Mouse (Mus musculus): Measurements from ENCODE around the gene Gpnmb. TPM values are rescaled to one million over a fixed set of nuclear protein-coding genes. Genes with fewer than 3 reads are reported as not detected.
A peak's percentile ranks its signal among the peaks of the same experiment; 100 is the strongest.

The Gpnmb gene
- polyA plus RNA-seq (2014; fragmentation: Nextera tagmentation; extraction: Ambion mirVana), result 0.31 and 0.45 TPM in 2 replicates

DNA sequence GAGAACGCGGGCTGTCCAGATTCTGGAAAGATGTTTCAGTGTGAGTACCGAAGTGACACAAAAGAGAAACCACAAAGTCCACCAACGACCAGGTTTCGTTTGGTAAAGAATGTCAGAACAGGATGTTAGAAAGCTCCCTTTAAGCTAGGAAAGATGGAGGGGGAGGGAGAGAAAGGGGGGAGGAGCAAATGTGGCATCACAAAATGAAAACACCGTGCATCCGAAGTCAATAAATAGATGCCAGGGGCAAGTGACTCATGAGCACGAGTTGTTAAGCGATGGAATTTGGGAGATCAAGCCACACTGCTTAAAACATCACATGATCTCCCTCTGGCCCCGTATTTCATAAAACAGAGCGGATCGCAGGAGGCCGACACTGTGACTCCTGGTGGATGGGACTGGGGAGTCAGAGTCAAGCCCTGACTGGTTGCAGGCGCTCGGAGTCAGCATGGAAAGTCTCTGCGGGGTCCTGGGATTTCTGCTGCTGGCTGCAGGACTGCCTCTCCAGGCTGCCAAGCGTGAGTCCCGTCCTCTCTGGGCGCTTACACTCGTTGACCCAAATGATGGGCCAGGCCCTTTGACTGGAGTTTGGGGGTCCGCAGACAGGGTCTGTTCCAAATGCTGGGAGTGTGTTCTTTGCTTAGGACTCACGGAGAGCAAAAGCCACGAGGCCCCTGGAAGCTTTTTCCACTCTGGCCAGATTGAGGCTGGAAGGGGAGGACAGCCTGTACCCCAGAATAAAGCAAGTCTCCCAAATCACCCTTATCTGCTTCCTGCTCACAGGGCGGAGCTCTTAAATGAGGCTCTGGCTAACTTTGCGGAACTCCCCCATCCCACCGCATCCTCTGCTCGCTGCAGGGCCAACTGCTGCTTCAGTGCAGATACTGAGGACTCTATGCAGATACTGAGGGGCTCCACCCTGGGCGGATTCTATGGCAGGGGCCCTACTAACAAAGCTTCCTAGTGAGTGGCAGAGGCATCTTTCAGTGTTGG is at the start of gene Gpnmb:
TSS of gene Gpnmb (plus strand) at position 272 of the 993 bp plus-strand sequence.
- H3K4me2 ChIP-seq (replicated peaks; ENCODE audit: low read depth, low read length), result peak within 1 kb of the TSS; percentile 30
- WGBS, result 35% methylated on average over 28 of the region's 28 CpGs
- ATAC-seq (ENCODE audit: insufficient number of reproducible peaks, insufficient read depth, low FRiP score, low read depth), result no peak
- H3K4me3 ChIP-seq (ENCODE audit: low read depth, low read length), result no peak within 1 kb of the TSS
- no peaks in the 10 kb centered on the region for H3K27me3 ChIP-seq (ENCODE audit: control insufficient read depth, insufficient read depth, low read length)
- no peaks in the 10 kb centered on the region for H3K9me3 ChIP-seq (ENCODE audit: control insufficient read depth, low read depth, low read length)
- no peaks in the 10 kb centered on the region for H3K4me1 ChIP-seq (ENCODE audit: control insufficient read depth, insufficient read depth, low read length)
- H3K9ac ChIP-seq (replicated peaks; ENCODE audit: low read depth, low read length), result no peak within 1 kb of the TSS
- H3K27ac ChIP-seq (ENCODE audit: low read length), result no peak within 1 kb of the TSS
- H3K36me3 ChIP-seq (ENCODE audit: control insufficient read depth, insufficient read depth, low read length), result no peaks in the 10 kb centered on the region

- Histone ChIP-seq H3K4me2 (replicated peaks; ENCODE audit: low read depth, low read length) (no peak overlapping the region), H3K4me1 (ENCODE audit: control insufficient read depth, insufficient read depth, low read length) (no peaks in the 10 kb centered on the region), H3K27me3 (ENCODE audit: control insufficient read depth, insufficient read depth, low read length) (no peaks in the 10 kb centered on the region), H3K4me3 (ENCODE audit: low read depth, low read length) (no peak overlapping the region), H3K27ac (ENCODE audit: low read length) (no peak overlapping the region), H3K9me3 (ENCODE audit: control insufficient read depth, low read depth, low read length) (no peaks in the 10 kb centered on the region), H3K9ac (replicated peaks; ENCODE audit: low read depth, low read length) (no peak overlapping the region), H3K36me3 (ENCODE audit: control insufficient read depth, insufficient read depth, low read length) (no peaks in the 10 kb centered on the region)
- 89% methylated on average over 5 of the region's 5 CpGs for WGBS
- ATAC-seq (ENCODE audit: insufficient number of reproducible peaks, insufficient read depth, low FRiP score, low read depth), result no peak
Observed at GRCm38 (mm10) chr6:48989971-48990370, 46.4 kb upstream of the Gpnmb start.

DNA sequence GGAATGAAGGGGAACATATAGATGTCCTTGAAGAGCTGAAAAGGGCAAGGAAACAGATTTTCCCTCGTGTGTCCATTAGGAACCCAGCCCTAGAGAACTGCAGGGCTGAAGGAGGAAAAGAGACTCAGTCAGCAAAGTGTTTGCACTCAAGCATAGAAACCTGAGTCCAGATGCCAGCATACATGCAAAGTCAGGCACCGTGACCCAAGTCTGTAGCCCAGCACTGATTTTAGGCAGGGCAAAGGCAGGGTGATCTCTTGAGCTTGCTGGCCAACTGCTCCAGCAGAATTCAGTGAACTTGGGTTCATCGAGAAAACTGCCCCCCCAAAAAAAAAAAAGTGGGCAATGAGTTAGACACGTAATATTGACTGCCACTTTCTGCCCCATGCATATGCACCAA is 44.4 kb upstream of the Gpnmb start:
- Histone ChIP-seq H3K4me1 (ENCODE audit: control insufficient read depth, insufficient read depth, low read length) (no peaks in the 10 kb centered on the region), H3K9me3 (ENCODE audit: control insufficient read depth, low read depth, low read length) (no peaks in the 10 kb centered on the region), H3K4me3 (ENCODE audit: low read depth, low read length) (no peak overlapping the region), H3K4me2 (replicated peaks; ENCODE audit: low read depth, low read length) (no peak overlapping the region), H3K36me3 (ENCODE audit: control insufficient read depth, insufficient read depth, low read length) (no peaks in the 10 kb centered on the region), H3K9ac (replicated peaks; ENCODE audit: low read depth, low read length) (no peak overlapping the region), H3K27me3 (ENCODE audit: control insufficient read depth, insufficient read depth, low read length) (no peaks in the 10 kb centered on the region), H3K27ac (ENCODE audit: low read length) (no peak overlapping the region)
- ATAC-seq (ENCODE audit: insufficient number of reproducible peaks, insufficient read depth, low FRiP score, low read depth), result no peak
- 82% methylated on average over 4 of the region's 4 CpGs for WGBS

- 50% methylated on average over 6 of the region's 6 CpGs for WGBS
- Histone ChIP-seq H3K4me3 (ENCODE audit: low read depth, low read length) (no peak overlapping the region), H3K9me3 (ENCODE audit: control insufficient read depth, low read depth, low read length) (no peaks in the 10 kb centered on the region), H3K4me2 (replicated peaks; ENCODE audit: low read depth, low read length) (no peak overlapping the region), H3K27me3 (ENCODE audit: control insufficient read depth, insufficient read depth, low read length) (no peaks in the 10 kb centered on the region), H3K27ac (ENCODE audit: low read length) (no peak overlapping the region), H3K9ac (replicated peaks; ENCODE audit: low read depth, low read length) (no peak overlapping the region), H3K4me1 (ENCODE audit: control insufficient read depth, insufficient read depth, low read length) (no peaks in the 10 kb centered on the region), H3K36me3 (ENCODE audit: control insufficient read depth, insufficient read depth, low read length) (no peaks in the 10 kb centered on the region)
- ATAC-seq (ENCODE audit: insufficient number of reproducible peaks, insufficient read depth, low FRiP score, low read depth), result no peak
Observed at GRCm38 (mm10) chr6:48998186-48998585, 38.2 kb upstream of the Gpnmb start.

DNA sequence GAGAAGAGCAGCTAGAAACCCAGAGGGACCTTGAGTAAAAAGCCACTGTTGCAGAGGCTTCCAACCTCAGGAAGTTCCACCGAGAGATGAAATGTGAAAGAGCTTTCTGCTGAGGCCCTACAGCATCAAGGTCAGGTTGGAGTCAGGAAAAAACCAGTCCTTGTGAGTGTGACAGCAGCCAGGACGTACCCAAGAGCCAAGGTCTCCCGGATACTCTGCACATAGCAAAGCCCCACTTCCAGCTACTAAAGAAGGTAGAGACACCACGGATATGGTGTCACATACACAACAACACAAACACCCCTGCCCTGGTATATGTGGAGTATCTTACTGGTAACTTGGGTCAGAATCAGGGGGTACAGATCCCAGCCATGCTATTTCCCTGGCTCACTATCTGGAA is 37.5 kb upstream of the Gpnmb start:
- Histone ChIP-seq H3K27me3 (ENCODE audit: control insufficient read depth, insufficient read depth, low read length) (no peaks in the 10 kb centered on the region), H3K4me2 (replicated peaks; ENCODE audit: low read depth, low read length) (no peak overlapping the region), H3K9me3 (ENCODE audit: control insufficient read depth, low read depth, low read length) (no peaks in the 10 kb centered on the region), H3K9ac (replicated peaks; ENCODE audit: low read depth, low read length) (no peak overlapping the region), H3K27ac (ENCODE audit: low read length) (no peak overlapping the region), H3K36me3 (ENCODE audit: control insufficient read depth, insufficient read depth, low read length) (no peaks in the 10 kb centered on the region), H3K4me3 (ENCODE audit: low read depth, low read length) (no peak overlapping the region), H3K4me1 (ENCODE audit: control insufficient read depth, insufficient read depth, low read length) (no peaks in the 10 kb centered on the region)
- 82% methylated on average over 4 of the region's 4 CpGs for WGBS
- no peak for ATAC-seq (ENCODE audit: insufficient number of reproducible peaks, insufficient read depth, low FRiP score, low read depth)

DNA sequence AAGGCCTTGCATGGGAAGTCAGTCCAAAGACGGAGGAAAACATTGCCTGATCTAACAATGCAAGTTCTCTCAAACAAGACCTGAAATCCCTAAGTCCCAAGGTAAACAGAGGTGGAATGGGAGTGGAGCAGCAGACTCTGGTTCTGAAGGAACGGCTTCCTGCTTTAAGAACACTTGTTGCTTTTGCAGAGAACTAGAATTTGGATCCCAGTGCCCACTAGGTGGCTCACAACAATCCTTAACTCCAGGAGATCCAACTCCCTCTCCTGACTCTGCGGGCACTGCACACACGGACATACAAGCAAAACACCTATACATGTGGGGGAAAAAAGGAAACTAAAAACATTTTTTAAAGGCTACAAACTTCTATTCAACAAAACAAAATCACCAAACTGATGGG is 33.0 kb upstream of the Gpnmb start:
- 40% methylated on average over 4 of the region's 4 CpGs for WGBS
- no peak for ATAC-seq (ENCODE audit: insufficient number of reproducible peaks, insufficient read depth, low FRiP score, low read depth)
- Histone ChIP-seq H3K27ac (ENCODE audit: low read length) (no peak overlapping the region), H3K4me1 (ENCODE audit: control insufficient read depth, insufficient read depth, low read length) (peaks cover 2% of the 10 kb centered on the region; the same call in 1 of the 2 replicates), H3K4me3 (ENCODE audit: low read depth, low read length) (no peak overlapping the region), H3K9me3 (ENCODE audit: control insufficient read depth, low read depth, low read length) (no peaks in the 10 kb centered on the region), H3K36me3 (ENCODE audit: control insufficient read depth, insufficient read depth, low read length) (no peaks in the 10 kb centered on the region), H3K4me2 (replicated peaks; ENCODE audit: low read depth, low read length) (no peak overlapping the region), H3K27me3 (ENCODE audit: control insufficient read depth, insufficient read depth, low read length) (no peaks in the 10 kb centered on the region), H3K9ac (replicated peaks; ENCODE audit: low read depth, low read length) (no peak overlapping the region)

- no peak overlapping the region for H3K9ac ChIP-seq (replicated peaks; ENCODE audit: low read depth, low read length)
Observed at GRCm38 (mm10) chr6:49007981-49008380, 28.4 kb upstream of the Gpnmb start.

GRCm38 (mm10) chr6:49008420-49009160 is 27.8 kb upstream of the Gpnmb start:
- Histone ChIP-seq H3K36me3 (ENCODE audit: control insufficient read depth, insufficient read depth, low read length) (no peaks in the 10 kb centered on the region), H3K4me3 (ENCODE audit: low read depth, low read length) (peak overlapping the region; percentile 27), H3K4me2 (replicated peaks; ENCODE audit: low read depth, low read length) (peak overlapping the region; percentile 53), H3K9me3 (ENCODE audit: control insufficient read depth, low read depth, low read length) (no peaks in the 10 kb centered on the region), H3K27ac (ENCODE audit: low read length) (no peak overlapping the region), H3K27me3 (ENCODE audit: control insufficient read depth, insufficient read depth, low read length) (no peaks in the 10 kb centered on the region), H3K4me1 (ENCODE audit: control insufficient read depth, insufficient read depth, low read length) (peaks cover 8% of the 10 kb centered on the region; the same call in 1 of the 2 replicates), H3K9ac (replicated peaks; ENCODE audit: low read depth, low read length) (no peak overlapping the region)
- no peak for ATAC-seq (ENCODE audit: insufficient number of reproducible peaks, insufficient read depth, low FRiP score, low read depth)
- 13% methylated on average over 13 of the region's 13 CpGs for WGBS

More at GRCm38 (mm10) chr6:49007981-49008380, 28.4 kb upstream of the Gpnmb start:
- H3K4me2 ChIP-seq (replicated peaks; ENCODE audit: low read depth, low read length), result peak overlapping the region; percentile 53
- no peaks in the 10 kb centered on the region for H3K9me3 ChIP-seq (ENCODE audit: control insufficient read depth, low read depth, low read length)
- H3K36me3 ChIP-seq (ENCODE audit: control insufficient read depth, insufficient read depth, low read length), result no peaks in the 10 kb centered on the region
- under 1% methylated on average over 9 of the region's 9 CpGs for WGBS
- H3K27ac ChIP-seq (ENCODE audit: low read length), result no peak overlapping the region
- peak overlapping the region; percentile 27 for H3K4me3 ChIP-seq (ENCODE audit: low read depth, low read length)
- peaks cover 8% of the 10 kb centered on the region; the same call in 1 of the 2 replicates for H3K4me1 ChIP-seq (ENCODE audit: control insufficient read depth, insufficient read depth, low read length)
- no peaks in the 10 kb centered on the region for H3K27me3 ChIP-seq (ENCODE audit: control insufficient read depth, insufficient read depth, low read length)
- no peak for ATAC-seq (ENCODE audit: insufficient number of reproducible peaks, insufficient read depth, low FRiP score, low read depth)

Measured in stomach, embryonic 14.5 days (tissue).